Mouse (Mus musculus): ENCODE data around the gene Nudt1. TPM values are rescaled to one million over a fixed set of nuclear protein-coding genes. Genes with fewer than 3 reads are reported as not detected.

The Nudt1 gene
- polyA plus RNA-seq, 1 experiment, result 21.0 TPM

- Histone ChIP-seq H3K36me3 (replicated peaks; ENCODE audit: low read length) (no peaks in the 10 kb centered on the region), H3K4me1 (peaks cover 51% of the 10 kb centered on the region), H3K9me3 (peaks cover 5% of the 10 kb centered on the region; the same call in 1 of the 2 replicates), H3K27me3 (replicated peaks) (peaks cover 21% of the 10 kb centered on the region), H3K4me3 (replicated peaks) (no peak overlapping the region)
- TF ChIP-seq GATA1 (IDR thresholded peaks at IDR 0.05; ENCODE audit: borderline replicate concordance, low read length) (no peak), FLI1 (IDR thresholded peaks at IDR 0.05; ENCODE audit: low read length) (no peak)
Measured at GRCm38 (mm10) chr5:140375249-140375829, 53.9 kb downstream of the Nudt1 start.

- no peak for TF ChIP-seq FLI1 (IDR thresholded peaks at IDR 0.05; ENCODE audit: low read length)
- no peak for TF ChIP-seq GATA1 (IDR thresholded peaks at IDR 0.05; ENCODE audit: borderline replicate concordance, low read length)
- Histone ChIP-seq H3K36me3 (replicated peaks; ENCODE audit: low read length) (no peaks in the 10 kb centered on the region), H3K9me3 (peaks cover 11% of the 10 kb centered on the region), H3K27me3 (replicated peaks) (peaks cover 37% of the 10 kb centered on the region), H3K4me1 (peaks cover 32% of the 10 kb centered on the region), H3K4me3 (replicated peaks) (peak overlapping the region; percentile 24)
Measured at GRCm38 (mm10) chr5:140378121-140378853, 56.8 kb downstream of the Nudt1 start.

GRCm38 (mm10) chr5:140379299-140379698, 57.8 kb downstream of the Nudt1 start:
- no peak for TF ChIP-seq FLI1 (IDR thresholded peaks at IDR 0.05; ENCODE audit: low read length)
- TF ChIP-seq GATA1 (IDR thresholded peaks at IDR 0.05; ENCODE audit: borderline replicate concordance, low read length), result no peak
- Histone ChIP-seq H3K36me3 (replicated peaks; ENCODE audit: low read length) (no peaks in the 10 kb centered on the region), H3K9me3 (peaks cover 11% of the 10 kb centered on the region), H3K4me3 (replicated peaks) (peak overlapping the region; percentile 62), H3K27me3 (replicated peaks) (peaks cover 42% of the 10 kb centered on the region), H3K4me1 (peaks cover 32% of the 10 kb centered on the region)

GRCm38 (mm10) chr5:140381156-140381555, 59.7 kb downstream of the Nudt1 start:
- Histone ChIP-seq H3K4me1 (peaks cover 32% of the 10 kb centered on the region), H3K9me3 (peaks cover 11% of the 10 kb centered on the region)
- TF ChIP-seq FLI1 (IDR thresholded peaks at IDR 0.05; ENCODE audit: low read length) (no peak), GATA1 (IDR thresholded peaks at IDR 0.05; ENCODE audit: borderline replicate concordance, low read length) (no peak)

GRCm38 (mm10) chr5:140382688-140383087, 61.2 kb downstream of the Nudt1 start:
- Histone ChIP-seq H3K4me1 (peaks cover 41% of the 10 kb centered on the region), H3K27me3 (replicated peaks) (peaks cover 40% of the 10 kb centered on the region), H3K4me3 (replicated peaks) (no peak overlapping the region), H3K36me3 (replicated peaks; ENCODE audit: low read length) (no peaks in the 10 kb centered on the region), H3K9me3 (peaks cover 11% of the 10 kb centered on the region)
- TF ChIP-seq GATA1 (IDR thresholded peaks at IDR 0.05; ENCODE audit: borderline replicate concordance, low read length), result no peak
- no peak for TF ChIP-seq FLI1 (IDR thresholded peaks at IDR 0.05; ENCODE audit: low read length)

More at GRCm38 (mm10) chr5:140381156-140381555, 59.7 kb downstream of the Nudt1 start:
- Histone ChIP-seq H3K27me3 (replicated peaks) (peaks cover 35% of the 10 kb centered on the region), H3K4me3 (replicated peaks) (no peak overlapping the region), H3K36me3 (replicated peaks; ENCODE audit: low read length) (no peaks in the 10 kb centered on the region)

GRCm38 (mm10) chr5:140383559-140383958, 62.1 kb downstream of the Nudt1 start:
- Histone ChIP-seq H3K9me3 (peaks cover 11% of the 10 kb centered on the region), H3K36me3 (replicated peaks; ENCODE audit: low read length) (no peaks in the 10 kb centered on the region), H3K27me3 (replicated peaks) (peaks cover 33% of the 10 kb centered on the region), H3K4me1 (peaks cover 43% of the 10 kb centered on the region), H3K4me3 (replicated peaks) (no peak overlapping the region)
- TF ChIP-seq GATA1 (IDR thresholded peaks at IDR 0.05; ENCODE audit: borderline replicate concordance, low read length), result no peak
- TF ChIP-seq FLI1 (IDR thresholded peaks at IDR 0.05; ENCODE audit: low read length), result no peak

GRCm38 (mm10) chr5:140384462-140384861, 63.0 kb downstream of the Nudt1 start:
- no peak for TF ChIP-seq FLI1 (IDR thresholded peaks at IDR 0.05; ENCODE audit: low read length)
- TF ChIP-seq GATA1 (IDR thresholded peaks at IDR 0.05; ENCODE audit: borderline replicate concordance, low read length), result no peak
- Histone ChIP-seq H3K9me3 (peaks cover 11% of the 10 kb centered on the region), H3K27me3 (replicated peaks) (peaks cover 32% of the 10 kb centered on the region), H3K4me3 (replicated peaks) (no peak overlapping the region), H3K36me3 (replicated peaks; ENCODE audit: low read length) (no peaks in the 10 kb centered on the region), H3K4me1 (peaks cover 44% of the 10 kb centered on the region)

- TF ChIP-seq FLI1 (IDR thresholded peaks at IDR 0.05; ENCODE audit: low read length), result no peak
- TF ChIP-seq GATA1 (IDR thresholded peaks at IDR 0.05; ENCODE audit: borderline replicate concordance, low read length), result no peak
- Histone ChIP-seq H3K9me3 (no peaks in the 10 kb centered on the region), H3K4me3 (replicated peaks) (no peak overlapping the region), H3K36me3 (replicated peaks; ENCODE audit: low read length) (no peaks in the 10 kb centered on the region), H3K4me1 (peaks cover 48% of the 10 kb centered on the region), H3K27me3 (replicated peaks) (peaks cover 19% of the 10 kb centered on the region)
Measured at GRCm38 (mm10) chr5:140387236-140387635, 65.8 kb downstream of the Nudt1 start.

Other genes starting within 250 kb of the Nudt1 start
- 10.3 and 23.3 TPM in 2 replicates for gene Mad1l1, start 104 bp upstream of the Nudt1 start, polyA plus RNA-seq (2012; ENCODE audit: insufficient read depth, low replicate concordance)
- 6.7 TPM in 1 of 2 replicates, not detected in the other for gene Mrm2, start 10.2 kb downstream of the Nudt1 start, polyA plus RNA-seq (2012; ENCODE audit: insufficient read depth, low replicate concordance)
- gene Snx8, start 67.6 kb downstream of the Nudt1 start, polyA plus RNA-seq (2012; ENCODE audit: insufficient read depth, low replicate concordance), result 7.2 and 17.8 TPM in 2 replicates
- 18.7 and 48.8 TPM in 2 replicates for gene Eif3b, start 97.7 kb downstream of the Nudt1 start, polyA plus RNA-seq (2012; ENCODE audit: insufficient read depth, low replicate concordance)
- 0.03 TPM in 1 of 2 replicates, not detected in the other for gene Gm4869, start 124.0 kb downstream of the Nudt1 start, polyA plus RNA-seq (2012; ENCODE audit: insufficient read depth, low replicate concordance)
- 145 and 281 TPM in 2 replicates for gene Chst12, start 183.9 kb downstream of the Nudt1 start, polyA plus RNA-seq (2012; ENCODE audit: insufficient read depth, low replicate concordance)
- gene Grifin, start 243.4 kb downstream of the Nudt1 start, polyA plus RNA-seq (2012; ENCODE audit: insufficient read depth, low replicate concordance), result 0.77 TPM in 1 of 2 replicates, not detected in the other